Mouse (Mus musculus) lung, postnatal 4 days (tissue): ENCODE results near the gene Rapgef2.

ENCODE experiments used
- DNase-seq, 2 experiments: peaks; one replicate each; pipeline ENCODE4 v3.0.0; 2021

Rapgef2 gene

DNA sequence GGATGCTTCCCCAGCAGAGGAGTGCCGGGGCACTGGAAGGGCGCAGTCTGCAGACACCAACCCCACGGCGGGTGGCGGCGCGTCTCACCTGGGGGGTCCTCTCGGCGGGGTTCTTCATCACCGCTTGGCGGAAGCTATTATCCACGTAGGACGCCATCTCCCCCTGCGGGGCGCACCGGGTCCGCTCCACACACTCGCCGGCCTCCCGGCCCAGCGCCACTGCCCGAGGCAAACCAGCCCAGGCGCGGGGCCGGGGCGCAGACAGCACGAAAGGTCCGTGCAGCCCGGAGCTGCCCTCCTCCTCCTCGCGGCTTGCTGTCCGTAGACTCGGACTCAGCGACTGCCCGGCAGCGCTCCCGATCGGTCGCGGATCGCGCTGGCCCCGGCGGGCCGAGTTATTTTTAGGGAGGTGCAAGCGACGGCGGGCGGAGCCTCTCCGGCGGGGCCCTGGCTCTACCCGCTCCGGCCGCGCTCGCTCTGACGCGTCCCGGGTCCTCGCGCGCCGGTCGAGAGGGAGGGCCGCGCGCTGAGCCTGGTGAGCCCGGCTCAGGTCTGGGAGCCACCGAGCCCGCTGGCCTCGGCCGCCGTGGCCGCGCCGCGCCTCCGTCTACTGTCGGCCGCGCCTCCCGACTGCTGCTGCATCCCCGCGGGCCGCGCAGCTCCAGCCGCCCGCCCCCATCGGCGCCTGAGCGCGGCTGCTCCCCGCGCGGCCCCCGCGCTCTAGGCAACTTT lies at the start of gene Rapgef2:
Gene Rapgef2, minus strand, starts transcription at position 142 of the 732 bp plus-strand sequence.
- peak; percentile 80 to 87 for DNase-seq

GRCm38 (mm10) chr3:79333643-79334200 lies 47.4 kb upstream of the Rapgef2 start:
- DNase-seq = no peak

- no peak for DNase-seq
Observed at GRCm38 (mm10) chr3:79333051-79333450, 46.7 kb upstream of the Rapgef2 start.

GRCm38 (mm10) chr3:79329691-79330315 lies 43.5 kb upstream of the Rapgef2 start:
- no peak for DNase-seq

- DNase-seq = peak in 1 of 2 experiments; percentile 10
Observed at GRCm38 (mm10) chr3:79324697-79325526, 38.6 kb upstream of the Rapgef2 start.

- DNase-seq = no peak
Observed at GRCm38 (mm10) chr3:79314006-79314698, 27.8 kb upstream of the Rapgef2 start.

DNA sequence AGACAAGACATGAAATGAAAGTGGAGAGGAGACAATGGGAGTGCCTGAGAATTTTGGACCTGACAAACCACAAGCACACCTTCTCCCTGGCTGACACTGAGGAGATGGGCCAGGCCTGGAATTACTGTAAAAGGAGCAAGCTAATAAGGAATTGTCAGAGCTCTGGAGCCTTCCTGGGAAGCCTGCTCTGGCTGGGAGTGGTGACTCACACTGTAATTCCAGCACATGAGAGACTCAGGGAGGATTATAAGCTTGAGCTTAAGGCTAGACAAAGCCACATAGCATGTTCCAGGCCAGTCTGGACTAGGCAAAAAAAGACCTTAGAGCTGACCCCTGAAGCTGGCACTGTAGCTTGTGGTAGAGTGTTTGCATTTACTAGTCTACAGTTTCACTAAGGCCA lies 25.6 kb upstream of the Rapgef2 start:
- no peak for DNase-seq

DNA sequence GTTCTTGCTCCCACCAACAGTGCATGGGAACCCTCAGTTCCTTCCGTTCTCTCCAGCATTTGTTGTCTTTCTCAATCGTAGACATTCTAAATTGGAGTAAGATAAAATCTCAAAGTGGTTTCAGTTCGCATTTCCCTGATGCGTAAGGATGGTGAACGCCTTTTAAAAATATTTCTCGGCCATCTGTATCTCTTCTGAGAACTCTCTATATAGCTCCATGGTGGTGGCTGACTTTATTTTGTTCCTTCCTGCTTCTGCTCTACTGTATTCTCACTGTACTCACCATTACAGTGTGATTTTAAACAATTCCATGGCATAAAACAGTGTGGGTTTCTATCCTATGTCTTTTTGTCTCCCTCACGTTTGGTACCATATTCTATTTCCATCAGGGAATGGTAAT lies 23.9 kb upstream of the Rapgef2 start:
- no peak for DNase-seq

DNA sequence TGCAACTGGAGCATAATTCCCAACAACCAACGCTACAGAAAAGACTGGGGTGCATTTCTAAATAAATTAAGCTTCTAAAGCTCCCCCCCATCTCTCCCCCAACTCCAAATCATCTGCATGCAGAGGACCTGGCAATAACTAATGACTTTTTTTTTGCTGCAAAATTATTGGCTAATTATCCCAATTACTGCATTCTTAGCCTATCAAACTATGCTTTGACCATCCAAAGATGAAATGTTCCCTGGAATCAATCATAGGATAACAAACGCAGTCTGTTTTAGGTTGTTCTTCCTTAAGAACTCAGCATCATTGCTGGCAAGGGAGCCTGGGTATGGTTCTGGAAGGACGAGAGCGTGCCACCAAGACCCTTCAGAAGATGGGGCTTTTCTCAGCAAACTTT lies 22.3 kb upstream of the Rapgef2 start:
- DNase-seq = no peak

DNA sequence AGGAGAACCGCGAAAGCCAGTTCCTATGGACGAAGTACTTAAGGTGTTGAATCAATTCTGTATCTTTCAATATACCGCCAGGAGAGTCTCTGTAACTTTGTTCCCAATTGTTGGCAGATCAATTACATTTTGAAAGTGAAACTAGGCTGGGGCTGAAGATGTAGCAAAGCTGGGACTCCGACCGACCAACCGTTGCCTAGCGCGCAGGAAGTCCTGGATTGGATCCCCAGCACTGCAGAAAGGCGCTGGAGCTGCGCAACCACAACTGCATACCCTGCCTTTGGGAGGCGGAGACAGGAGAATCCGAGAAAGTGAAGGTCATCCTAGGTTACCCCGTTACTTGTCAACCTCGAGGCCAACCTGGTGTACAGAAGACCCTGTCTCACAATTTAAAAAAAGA lies 13.1 kb upstream of the Rapgef2 start:
- no peak for DNase-seq

- DNase-seq = no peak
Observed at GRCm38 (mm10) chr3:79297281-79297680, 11.0 kb upstream of the Rapgef2 start.

GRCm38 (mm10) chr3:79296586-79296985 lies 10.3 kb upstream of the Rapgef2 start:
- no peak for DNase-seq

DNA sequence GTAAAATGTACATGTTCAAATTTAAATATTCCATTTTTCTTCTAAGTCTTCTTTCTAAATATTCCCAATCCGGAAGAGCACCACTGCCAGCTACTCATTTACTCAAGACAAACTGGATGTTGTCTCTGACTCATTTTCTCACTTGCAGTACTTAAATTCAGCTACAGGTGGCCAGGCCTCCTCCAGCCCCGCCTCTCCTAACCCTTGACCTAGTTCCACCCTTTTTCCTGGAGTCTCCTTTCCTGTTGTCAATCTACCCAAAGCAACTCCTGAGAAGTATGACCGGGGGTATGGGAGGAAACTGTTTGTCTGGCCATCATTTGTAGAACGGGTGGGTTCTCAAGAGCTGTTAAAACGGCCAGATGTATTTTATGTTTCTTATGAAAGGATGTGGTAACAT lies 9.7 kb upstream of the Rapgef2 start:
- DNase-seq = no peak

GRCm38 (mm10) chr3:79294701-79295100 lies 8.4 kb upstream of the Rapgef2 start:
- no peak for DNase-seq

GRCm38 (mm10) chr3:79293023-79293422 lies 6.7 kb upstream of the Rapgef2 start:
- no peak for DNase-seq

DNA sequence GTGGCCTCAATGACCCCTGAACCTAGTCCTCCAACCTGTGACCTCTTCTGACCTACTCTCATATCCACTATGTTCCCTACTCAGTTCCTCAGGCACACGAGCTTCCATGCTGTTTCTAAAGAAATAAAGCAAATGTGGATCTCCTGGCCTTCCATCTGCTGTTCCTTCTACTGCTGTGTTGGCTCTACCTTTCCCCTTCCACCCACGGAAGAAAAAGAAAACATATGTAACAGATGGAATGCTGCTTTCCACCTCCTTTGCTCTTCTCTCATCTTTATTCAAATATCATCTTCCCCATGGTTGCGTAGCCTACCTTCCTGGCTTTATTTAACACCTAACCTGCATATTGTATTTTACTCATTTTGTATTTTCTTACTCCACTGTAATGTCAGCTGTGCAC lies 2.7 kb upstream of the Rapgef2 start:
- no peak for DNase-seq

DNA sequence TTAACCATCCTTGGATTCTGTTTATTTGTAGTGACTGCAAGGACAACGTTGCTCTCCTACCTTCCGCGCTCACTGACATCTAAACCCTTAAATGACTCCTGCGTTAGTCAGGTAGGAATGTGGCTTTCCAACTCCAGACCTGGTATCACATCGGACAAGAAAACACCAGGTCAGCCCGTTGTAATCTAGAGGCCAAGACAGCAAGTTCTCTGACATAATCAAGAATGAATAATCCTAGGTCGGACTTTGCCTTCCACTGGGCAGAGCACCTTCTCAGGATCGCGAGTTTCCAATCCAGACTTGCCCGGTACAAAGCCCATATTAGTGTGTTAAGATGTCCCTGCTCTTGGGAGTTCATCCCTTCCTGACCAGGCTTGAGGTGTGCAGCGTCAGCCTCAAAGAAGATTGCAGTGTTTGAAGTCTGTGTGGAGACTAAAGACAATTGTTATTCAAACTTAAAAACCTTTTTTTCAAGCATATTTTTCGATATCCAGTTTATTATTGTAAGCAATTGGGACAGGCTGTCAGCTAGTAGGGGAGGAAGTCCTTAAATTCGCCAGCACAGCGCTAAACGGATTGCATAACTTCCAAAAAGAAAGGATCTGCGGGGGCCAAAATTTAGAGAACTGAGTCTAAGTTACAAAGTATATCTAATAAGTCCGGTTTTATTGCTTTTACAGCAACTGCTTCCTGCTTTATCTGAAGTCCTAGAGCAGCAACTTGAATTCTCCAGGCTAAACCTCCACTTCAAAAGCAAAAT lies 1.6 kb upstream of the Rapgef2 start:
- peak in 1 of 2 experiments; percentile 30 for DNase-seq

DNA sequence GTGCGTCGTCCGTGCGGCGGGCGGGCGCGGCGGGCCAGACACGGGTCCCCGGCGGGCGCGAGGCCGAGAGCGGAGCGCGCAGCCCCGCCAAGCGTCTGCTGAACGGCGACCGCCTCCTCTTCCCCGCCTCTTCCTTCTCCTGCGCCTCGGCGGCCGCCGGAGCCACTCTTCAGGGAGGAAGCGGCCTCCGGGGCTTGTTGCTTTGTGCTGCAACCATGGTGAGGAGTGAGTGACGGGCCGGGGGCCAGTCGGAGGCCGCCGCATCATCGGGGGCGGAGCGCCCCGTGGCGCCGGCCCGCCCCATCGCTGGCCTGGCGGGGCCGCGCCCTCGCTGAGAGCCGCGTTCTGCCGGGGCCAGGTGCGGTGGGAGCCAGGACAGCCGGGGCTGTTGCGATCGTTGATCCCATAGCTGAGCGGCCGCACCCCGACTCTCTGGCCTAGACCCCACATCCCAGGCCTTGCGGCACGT lies 825 bp upstream of the Rapgef2 start:
- DNase-seq = peak; percentile 95 to 98

DNA sequence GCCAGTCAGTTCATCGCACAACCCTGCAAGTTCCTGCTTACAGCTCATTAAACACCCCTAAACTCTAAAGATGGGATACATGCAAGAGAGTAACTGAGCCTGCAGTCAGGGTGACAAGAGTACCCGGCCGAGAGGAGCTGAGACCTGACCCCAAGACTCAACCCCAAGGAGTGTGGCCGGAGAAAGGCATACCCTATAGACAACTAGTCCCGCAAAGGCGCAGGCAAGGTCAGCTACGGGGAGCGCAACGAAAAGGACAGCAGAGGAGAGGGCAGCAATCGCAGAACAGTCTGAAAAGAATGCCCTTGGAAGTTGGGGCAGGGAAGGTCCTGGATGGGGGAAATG lies 314 bp downstream of the Rapgef2 start:
- no peak for DNase-seq

GRCm38 (mm10) chr3:79285097-79285675 lies 1.1 kb downstream of the Rapgef2 start:
- DNase-seq = no peak

DNA sequence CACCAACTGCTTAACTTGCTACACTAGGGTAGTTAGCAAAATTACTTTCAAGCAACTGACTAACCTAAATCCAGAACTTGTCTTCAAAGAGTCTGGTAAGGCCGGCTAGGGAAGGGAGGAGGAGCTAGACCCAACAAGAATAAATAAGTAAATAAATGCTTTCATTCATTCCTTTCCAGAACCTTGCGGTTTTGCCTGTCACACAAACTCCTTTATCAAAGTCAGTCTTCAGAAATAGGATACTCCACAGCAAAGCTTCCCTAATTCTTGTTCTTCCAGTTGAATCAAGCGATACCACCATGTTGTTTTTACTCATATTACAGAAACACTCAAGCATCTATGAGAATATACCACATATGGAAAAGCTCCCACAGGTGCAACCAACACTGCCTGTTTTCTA lies 2.3 kb downstream of the Rapgef2 start:
- no peak for DNase-seq

- DNase-seq = no peak
Observed at GRCm38 (mm10) chr3:79283031-79283430, 3.3 kb downstream of the Rapgef2 start.
